Mouse (Mus musculus) G1E (cell line): Measurements from ENCODE around the gene Uncx.

Source experiments
- CTCF ChIP-seq: IDR thresholded peaks from 2 replicates; pipeline ENCODE4 v1.5.1; 2012; ENCODE audit warnings: low read depth, low read length, inconsistent platforms, mixed read lengths
- GATA1 ChIP-seq: IDR thresholded peaks from 2 replicates; pipeline ENCODE4 v1.6.1; 2012; ENCODE audit warnings: borderline replicate concordance, low read length, inconsistent platforms, mixed read lengths
- TAL1 ChIP-seq: conservative IDR thresholded peaks from 2 replicates; pipeline ENCODE4 v1.6.1; 2012; ENCODE audit warnings: low read depth, low read length, inconsistent platforms, mixed read lengths

GRCm38 (mm10) chr5:139558917-139559660 lies 15.8 kb downstream of the Uncx start:
- TF ChIP-seq CTCF (no peak), GATA1 (no peak), TAL1 (no peak)
